Mouse (Mus musculus) frontal cortex, postnatal 10 days (tissue): ENCODE results near the gene Adamts13.

Experiments used
- DNase-seq, 2 experiments: peaks; one replicate each; pipeline ENCODE4 v3.0.0; 2022; ENCODE audit warnings: low spot score in 2 of 2, mixed read lengths in 1 of 2

Gene Adamts13

GRCm38 (mm10) chr2:26967262-26967661 is 6.0 kb upstream of the Adamts13 start:
- DNase-seq: no peak

- DNase-seq: no peak
Measured at GRCm38 (mm10) chr2:26973960-26974359, 744 bp downstream of the Adamts13 start.

GRCm38 (mm10) chr2:26980361-26980760 is 7.1 kb downstream of the Adamts13 start:
- DNase-seq: no peak

- no peak for DNase-seq
Measured at GRCm38 (mm10) chr2:26984179-26984578, 11.0 kb downstream of the Adamts13 start.

- DNase-seq: no peak
Measured at GRCm38 (mm10) chr2:26984640-26985039, 11.4 kb downstream of the Adamts13 start.

GRCm38 (mm10) chr2:26993936-26994335 is 20.7 kb downstream of the Adamts13 start:
- no peak for DNase-seq

GRCm38 (mm10) chr2:26997498-26997897 is 24.3 kb downstream of the Adamts13 start:
- no peak for DNase-seq

GRCm38 (mm10) chr2:26997993-26998392 is 24.8 kb downstream of the Adamts13 start:
- no peak for DNase-seq

GRCm38 (mm10) chr2:27006255-27006654 is 33.0 kb downstream of the Adamts13 start:
- no peak for DNase-seq

- no peak for DNase-seq
Measured at GRCm38 (mm10) chr2:27007701-27008100, 34.5 kb downstream of the Adamts13 start.

- DNase-seq: peak; percentile 75 to 80
Measured at GRCm38 (mm10) chr2:27009714-27010244, 36.6 kb downstream of the Adamts13 start, which contains the start of gene Cacfd1. Cacfd1 (plus strand) TSS chr2:27009926.

GRCm38 (mm10) chr2:27017802-27018201 is 44.6 kb downstream of the Adamts13 start:
- DNase-seq: peak in 1 of 2 experiments; percentile 71

GRCm38 (mm10) chr2:27019530-27019929 is 46.3 kb downstream of the Adamts13 start:
- no peak for DNase-seq

- DNase-seq: no peak
Measured at GRCm38 (mm10) chr2:27021103-27021502, 47.9 kb downstream of the Adamts13 start.

- DNase-seq: no peak
Measured at GRCm38 (mm10) chr2:27022612-27023011, 49.4 kb downstream of the Adamts13 start.

- no peak for DNase-seq
Measured at GRCm38 (mm10) chr2:27024136-27024535, 50.9 kb downstream of the Adamts13 start.

GRCm38 (mm10) chr2:27025545-27025944 is 52.3 kb downstream of the Adamts13 start:
- DNase-seq: no peak

GRCm38 (mm10) chr2:27026332-27026731 is 53.1 kb downstream of the Adamts13 start:
- no peak for DNase-seq

GRCm38 (mm10) chr2:27026857-27027617 is 53.8 kb downstream of the Adamts13 start:
- no peak for DNase-seq

- DNase-seq: peak; percentile 89
Measured at GRCm38 (mm10) chr2:27027618-27028436, 54.6 kb downstream of the Adamts13 start, which contains the start of gene Slc2a6. Slc2a6 (minus strand) TSS chr2:27027998.

- DNase-seq: peak in 1 of 2 experiments; percentile 7
Measured at GRCm38 (mm10) chr2:27028437-27029015, 55.3 kb downstream of the Adamts13 start.

GRCm38 (mm10) chr2:27032361-27032760 is 59.1 kb downstream of the Adamts13 start:
- DNase-seq: no peak
